Mouse (Mus musculus): ENCODE results near the gene Pnliprp1.

Gene Pnliprp1

DNA sequence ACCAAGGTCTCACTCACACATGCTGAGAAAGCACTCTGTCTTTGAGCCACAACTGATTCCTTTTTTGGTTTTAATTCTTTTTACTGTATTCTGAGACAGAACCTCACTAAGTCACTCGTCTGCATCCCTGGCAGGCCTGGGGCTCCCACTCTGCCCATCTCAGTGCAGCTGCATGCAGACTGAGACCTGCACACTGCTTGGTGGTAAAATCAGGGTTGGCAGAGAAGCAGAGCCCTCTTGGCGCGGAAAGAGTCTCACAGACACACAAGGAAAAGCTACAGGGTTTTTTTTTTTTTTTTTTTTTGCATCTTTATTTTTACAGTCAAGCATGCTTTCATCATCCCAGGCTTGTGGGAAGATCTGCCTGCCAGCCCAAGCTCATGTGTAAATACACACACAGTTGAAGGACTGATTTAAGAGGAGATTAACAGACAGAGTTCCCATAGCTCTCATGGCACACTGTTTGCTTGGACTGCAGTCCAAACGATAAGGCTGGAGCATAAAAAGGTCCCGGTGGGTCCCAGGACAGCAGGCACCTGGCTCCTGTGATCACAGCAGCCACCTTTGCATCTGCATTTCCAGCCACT, at the start of gene Pnliprp1:
Gene Pnliprp1 (plus strand): TSS at position 443 of the 587 bp plus-strand sequence.
- no peak for ATAC-seq (ENCODE audit: insufficient number of reproducible peaks, low FRiP score, low TSS enrichment)

DNA sequence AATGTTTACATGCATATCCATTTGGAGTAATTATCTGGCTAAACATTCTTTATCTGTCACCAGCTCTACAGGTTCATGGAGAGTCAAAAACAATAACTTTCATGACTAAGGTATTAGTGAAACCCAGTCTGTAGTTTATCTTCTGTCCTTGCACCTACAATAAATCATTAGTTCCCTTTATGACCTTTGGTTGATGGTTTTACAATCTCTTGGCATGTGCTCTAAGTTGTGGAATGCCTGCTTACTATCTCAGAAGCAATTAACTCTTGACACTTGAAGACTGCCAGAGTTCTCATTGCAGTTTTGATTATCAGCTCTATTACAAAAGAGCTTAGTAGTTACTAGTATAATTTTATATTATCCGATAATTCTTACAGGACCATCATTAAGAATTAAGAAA, 39.8 kb upstream of the Pnliprp1 start:
- ATAC-seq (ENCODE audit: insufficient number of reproducible peaks, low FRiP score, low TSS enrichment), result no peak

DNA sequence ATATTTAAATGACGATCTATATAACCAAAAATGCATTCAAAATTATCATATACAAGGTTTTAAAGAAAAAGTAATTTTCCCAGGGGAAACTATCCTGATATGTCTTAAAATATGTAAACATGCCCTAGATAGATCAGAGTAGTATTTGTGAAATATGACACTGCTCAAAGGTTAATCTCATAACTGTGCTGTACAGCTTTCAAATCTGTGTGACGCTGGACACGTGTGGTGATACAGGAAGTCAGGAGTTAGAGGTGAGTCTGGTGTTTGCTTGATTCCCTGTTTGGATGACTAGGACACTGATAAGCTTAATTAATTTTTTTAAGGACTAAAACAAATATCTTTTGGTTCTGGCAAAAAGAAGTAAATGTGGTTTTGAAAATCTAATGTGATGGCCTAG, 33.4 kb upstream of the Pnliprp1 start:
- ATAC-seq (ENCODE audit: insufficient number of reproducible peaks, low FRiP score, low TSS enrichment), result no peak

DNA sequence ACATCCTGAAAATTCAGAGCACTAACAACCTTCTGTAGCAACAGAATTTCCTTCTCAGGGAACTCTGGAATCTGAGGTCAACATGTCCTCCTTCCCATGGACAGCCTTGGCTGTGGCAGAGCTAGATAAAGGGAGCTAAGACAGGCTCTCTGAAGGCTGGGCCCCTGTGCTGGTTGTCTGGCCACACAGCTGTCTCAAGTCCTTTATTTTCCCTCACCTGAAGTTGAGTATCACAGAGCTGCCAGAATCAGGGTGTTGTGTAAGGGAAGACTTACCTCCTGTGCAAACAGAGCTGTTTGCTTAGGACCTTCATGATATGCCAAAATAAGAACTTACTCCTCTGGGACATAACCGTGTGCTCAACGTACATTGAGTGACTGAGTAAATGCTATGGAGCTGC, 32.5 kb upstream of the Pnliprp1 start:
- no peak for ATAC-seq (ENCODE audit: insufficient number of reproducible peaks, low FRiP score, low TSS enrichment)

DNA sequence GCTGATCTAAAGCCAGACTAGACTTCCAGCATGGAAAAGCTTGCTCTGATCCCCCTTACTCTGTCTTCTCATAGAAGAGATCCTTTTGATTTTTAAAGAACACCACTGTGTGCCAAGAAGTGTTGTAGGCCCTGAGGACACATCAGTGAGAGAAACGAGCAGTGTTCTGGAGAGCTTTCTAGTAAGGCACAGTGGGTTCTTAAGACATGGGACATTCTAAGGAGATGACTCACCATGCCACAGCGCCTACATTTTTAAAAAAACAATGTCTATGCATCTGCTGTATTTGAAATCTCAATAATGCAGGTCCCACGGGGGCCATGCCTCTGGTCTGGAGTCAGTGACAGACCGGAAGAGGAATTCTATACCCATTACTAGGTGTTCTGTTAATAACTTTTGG, 24.1 kb upstream of the Pnliprp1 start:
- ATAC-seq (ENCODE audit: insufficient number of reproducible peaks, low FRiP score, low TSS enrichment), result no peak

DNA sequence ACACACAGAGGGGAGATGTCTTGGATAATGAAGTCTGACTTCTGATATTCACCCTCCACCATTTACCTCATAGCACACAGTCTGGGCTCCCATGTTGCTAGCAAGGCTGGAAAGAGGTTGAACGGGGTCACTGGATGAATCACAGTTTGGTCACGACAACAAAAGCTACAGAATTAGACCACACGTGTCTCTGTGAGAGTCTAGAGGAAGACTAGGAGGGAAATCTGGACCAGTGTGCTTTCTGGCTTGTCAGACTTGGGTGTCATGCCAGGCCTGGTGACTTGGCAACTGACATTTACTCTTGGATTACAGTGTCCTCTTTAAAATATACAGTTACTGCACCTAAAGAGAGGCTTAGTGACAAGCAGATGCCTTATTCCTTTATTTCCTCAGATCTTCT, 20.1 kb upstream of the Pnliprp1 start:
- ATAC-seq (ENCODE audit: insufficient number of reproducible peaks, low FRiP score, low TSS enrichment), result no peak

DNA sequence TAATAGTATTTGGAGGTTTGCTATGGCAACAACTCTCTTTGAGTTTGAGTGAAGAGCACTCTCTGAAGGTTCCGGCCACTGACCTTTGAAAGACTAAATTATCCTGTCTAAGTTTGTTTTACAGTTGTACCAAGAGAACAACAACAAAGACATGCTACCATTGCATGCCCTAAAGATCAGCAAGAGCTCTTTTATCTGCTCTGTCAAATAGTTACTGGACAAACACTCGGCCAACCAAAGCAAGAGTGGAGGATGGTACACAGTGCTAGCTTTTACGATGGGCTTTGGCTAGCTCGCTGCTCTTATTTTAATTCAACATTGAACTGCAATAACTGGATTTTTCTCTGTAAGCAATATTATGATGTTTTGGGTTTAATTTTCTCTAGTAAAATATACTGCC, 10.8 kb upstream of the Pnliprp1 start:
- ATAC-seq (ENCODE audit: insufficient number of reproducible peaks, low FRiP score, low TSS enrichment), result no peak

DNA sequence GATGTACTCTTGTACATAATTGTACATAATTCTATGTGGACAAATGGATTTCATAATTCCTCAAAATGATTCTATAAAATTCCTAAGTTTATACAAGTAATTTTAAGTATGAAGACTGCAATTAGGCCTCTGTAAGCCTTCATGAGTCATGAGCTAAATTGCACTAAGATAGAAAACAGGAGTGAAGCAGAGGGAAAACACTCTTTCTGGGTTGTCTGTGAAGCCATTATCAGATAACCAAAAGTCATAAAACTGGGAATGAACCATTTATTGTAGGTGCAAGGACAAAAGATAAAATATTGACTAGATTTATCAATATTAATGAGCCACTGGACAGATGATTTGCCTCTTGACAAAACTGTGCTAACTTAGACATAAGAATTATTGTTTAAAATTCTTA, 8.2 kb upstream of the Pnliprp1 start:
- ATAC-seq (ENCODE audit: insufficient number of reproducible peaks, low FRiP score, low TSS enrichment), result no peak

DNA sequence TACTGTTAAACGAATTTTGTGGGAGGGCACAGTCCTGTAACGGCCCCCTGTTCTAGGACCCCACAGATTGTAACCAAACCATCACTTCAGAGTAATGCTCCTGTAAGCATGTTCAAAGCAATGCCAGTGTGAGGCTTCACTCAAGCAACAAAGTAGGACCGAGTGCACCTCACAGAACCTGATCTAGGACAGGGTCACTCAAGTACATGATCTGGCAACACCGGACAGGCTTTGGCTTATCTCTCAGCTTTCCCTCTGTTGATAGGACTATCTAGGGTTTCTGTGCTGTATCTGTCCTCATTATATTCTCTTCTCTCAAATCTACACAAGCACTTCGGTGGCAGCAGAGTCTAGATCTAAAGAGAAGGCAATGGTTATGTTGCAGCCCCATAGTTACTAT, 2.1 kb upstream of the Pnliprp1 start:
- no peak for ATAC-seq (ENCODE audit: insufficient number of reproducible peaks, low FRiP score, low TSS enrichment)

DNA sequence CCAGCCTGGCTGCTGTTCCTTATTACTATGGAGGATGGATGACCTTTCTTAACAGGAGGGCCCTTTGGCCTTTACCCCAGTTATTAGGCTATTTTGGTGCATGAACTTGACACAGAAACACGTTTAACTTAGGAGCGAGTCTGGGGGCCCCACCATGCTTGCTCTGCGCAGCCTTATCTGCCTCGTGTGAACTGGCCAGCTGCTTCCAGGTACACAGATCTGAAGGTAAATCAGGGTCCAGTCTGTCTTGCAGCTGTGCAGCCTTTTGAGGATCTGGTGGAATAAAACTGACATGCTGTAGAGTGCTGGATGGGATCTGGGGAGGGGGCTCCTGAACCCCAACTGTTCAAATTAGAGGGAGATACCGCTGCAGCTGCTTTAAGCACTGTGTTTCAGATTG, 931 bp upstream of the Pnliprp1 start:
- ATAC-seq (ENCODE audit: insufficient number of reproducible peaks, low FRiP score, low TSS enrichment), result no peak

DNA sequence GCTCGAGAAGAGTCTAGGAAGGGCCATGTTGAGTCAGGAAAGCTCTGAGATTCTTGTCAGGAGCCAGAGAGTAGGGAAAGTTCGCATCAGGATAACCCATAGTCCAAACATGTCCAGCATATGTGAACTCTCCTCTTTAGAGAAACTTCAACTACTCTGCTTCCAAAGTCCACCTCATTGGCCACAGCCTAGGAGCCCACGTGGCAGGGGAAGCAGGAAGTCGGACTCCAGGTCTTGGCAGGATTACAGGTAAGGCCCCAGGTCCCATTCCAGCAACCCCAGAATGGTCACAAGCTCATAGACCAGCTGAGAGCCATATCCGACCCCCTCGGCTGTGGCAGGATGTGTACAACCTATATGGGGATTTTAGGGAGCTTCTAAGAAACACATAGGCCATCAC, 4.5 kb downstream of the Pnliprp1 start:
- ATAC-seq (ENCODE audit: insufficient number of reproducible peaks, low FRiP score, low TSS enrichment), result no peak

DNA sequence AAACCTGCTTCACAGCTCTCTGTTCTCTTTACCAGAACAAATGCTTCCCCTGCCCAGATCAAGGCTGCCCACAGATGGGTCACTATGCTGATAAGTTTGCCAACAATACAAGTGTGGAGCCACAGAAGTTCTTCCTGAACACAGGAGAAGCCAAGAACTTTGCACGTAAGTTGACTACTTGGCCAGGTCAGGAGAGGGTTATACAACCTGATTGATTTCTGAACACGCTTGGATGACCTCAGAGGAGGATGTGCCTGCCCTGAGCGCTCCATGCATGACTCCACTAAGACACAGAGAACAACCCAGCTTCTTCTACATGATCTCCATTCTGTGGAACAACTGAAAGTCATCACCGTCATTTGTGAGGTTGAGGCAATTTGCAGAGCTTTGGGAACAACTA, 9.4 kb downstream of the Pnliprp1 start:
- no peak for ATAC-seq (ENCODE audit: insufficient number of reproducible peaks, low FRiP score, low TSS enrichment)

DNA sequence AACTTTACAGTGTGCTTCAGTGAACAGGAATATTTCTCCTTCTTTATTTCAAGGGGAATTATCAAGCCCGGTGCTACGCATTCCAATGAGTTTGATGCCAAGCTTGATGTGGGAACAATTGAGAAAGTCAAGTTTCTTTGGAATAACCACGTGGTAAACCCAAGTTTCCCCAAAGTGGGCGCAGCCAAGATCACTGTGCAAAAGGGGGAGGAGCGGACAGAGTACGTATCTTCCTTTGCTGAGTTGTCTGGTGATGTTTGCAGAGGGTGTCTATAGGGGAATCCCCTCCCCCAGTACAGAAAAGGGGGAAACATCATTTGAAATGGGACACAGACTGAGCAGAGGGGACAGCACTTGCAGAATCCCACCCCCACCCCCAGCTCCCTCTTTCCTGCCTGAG, 12.3 kb downstream of the Pnliprp1 start:
- no peak for ATAC-seq (ENCODE audit: insufficient number of reproducible peaks, low FRiP score, low TSS enrichment)

DNA sequence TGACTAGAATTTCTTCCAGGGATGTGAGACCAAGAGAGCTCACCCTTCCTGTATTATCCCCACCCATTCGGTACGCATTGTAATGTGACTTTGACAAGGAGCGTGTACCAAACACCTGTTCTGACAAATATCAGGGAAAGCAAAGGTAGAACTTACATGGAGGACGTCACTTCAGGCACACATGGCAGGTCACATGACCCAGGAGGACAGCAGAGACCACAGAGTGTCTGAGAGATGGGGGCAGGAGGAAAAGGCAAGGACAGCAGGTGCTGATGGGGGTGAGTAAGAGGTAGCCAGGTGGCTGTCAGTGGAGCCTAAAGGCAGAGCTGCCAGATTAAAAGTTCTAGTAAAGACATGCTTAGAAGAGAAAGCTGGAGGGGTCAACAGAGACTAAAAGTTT, 14.0 kb downstream of the Pnliprp1 start:
- no peak for ATAC-seq (ENCODE audit: insufficient number of reproducible peaks, low FRiP score, low TSS enrichment)

DNA sequence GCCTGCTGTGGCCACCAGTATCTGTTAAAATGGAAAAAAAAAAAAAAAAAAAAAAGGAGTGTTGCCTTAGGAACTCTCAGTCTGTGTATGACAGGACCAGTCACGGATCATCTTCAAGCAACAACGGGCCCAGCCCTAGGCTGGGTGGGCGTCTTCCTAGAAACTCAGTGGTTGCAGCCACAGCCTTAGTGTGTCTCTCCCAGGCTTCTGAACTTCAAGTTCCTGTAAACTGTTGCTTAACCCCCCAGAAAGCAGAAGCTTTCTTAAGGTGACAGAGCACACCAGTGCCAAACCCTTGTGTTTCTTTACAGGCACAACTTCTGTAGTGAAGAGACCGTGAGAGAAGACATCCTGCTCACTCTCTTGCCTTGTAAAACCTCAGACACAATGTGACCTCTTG, 15.0 kb downstream of the Pnliprp1 start:
- no peak for ATAC-seq (ENCODE audit: insufficient number of reproducible peaks, low FRiP score, low TSS enrichment)

DNA sequence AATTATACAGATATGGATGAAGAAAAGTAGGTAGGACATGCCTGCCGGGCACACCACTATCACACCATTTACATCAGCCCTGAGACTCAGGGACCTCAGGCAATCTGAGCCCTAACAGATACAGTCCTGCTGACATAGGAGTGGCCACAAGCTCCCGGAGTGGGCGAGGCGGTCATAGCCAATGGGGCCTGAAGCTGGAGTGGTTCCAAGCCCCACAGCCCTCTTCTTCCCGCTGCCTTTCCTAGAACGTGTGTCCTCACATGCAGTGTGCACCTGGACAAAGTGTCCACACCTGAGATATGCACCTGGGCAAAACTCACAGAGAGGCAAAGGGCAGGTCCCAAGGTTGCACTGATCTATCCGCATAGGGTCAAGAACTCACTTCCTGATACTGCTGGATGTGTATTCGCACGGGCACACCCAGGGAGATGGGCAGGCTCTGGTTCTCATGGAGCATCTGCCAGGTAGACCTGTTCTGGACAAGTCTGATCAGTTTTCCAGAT, 18.9 kb downstream of the Pnliprp1 start:
- no peak for ATAC-seq (ENCODE audit: insufficient number of reproducible peaks, low FRiP score, low TSS enrichment)

DNA sequence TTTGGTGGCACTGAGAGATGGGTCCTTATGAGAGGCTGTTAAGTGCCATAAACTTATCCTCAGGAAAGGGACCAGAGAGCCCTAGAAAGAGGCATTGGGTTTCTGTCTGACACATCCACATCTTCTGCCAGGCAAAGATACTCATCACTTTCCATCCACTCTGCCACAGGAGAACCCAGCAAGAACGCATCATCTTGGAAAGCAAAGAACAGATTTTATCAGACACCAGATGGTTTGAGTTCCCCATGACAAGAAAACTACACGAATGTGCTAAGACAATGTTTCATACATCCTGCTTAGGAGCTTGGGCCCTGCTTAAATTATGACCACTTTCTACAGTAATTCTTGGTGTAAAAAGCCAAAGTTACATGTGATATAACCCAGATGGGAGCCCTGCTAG, 22.1 kb downstream of the Pnliprp1 start:
- ATAC-seq (ENCODE audit: insufficient number of reproducible peaks, low FRiP score, low TSS enrichment), result no peak

DNA sequence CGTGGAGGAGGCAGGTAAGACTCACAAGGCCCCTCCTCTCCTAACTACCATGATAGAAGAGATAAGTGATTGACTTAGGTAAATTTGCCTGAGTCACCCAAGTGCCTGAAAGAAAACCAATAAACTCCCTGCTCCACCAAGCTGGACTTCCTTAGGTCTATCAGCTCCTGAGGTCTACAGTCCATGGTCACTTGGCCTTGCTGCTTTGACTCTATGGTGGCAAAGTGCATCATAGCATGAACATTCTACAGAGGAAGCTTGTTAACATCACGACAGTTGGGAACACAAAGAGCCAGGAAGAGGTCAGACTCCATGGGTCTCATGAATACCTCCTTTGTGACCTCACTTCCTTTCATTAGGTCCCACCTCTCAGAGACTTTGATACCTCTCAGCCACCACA, 22.8 kb downstream of the Pnliprp1 start:
- ATAC-seq (ENCODE audit: insufficient number of reproducible peaks, low FRiP score, low TSS enrichment), result no peak

DNA sequence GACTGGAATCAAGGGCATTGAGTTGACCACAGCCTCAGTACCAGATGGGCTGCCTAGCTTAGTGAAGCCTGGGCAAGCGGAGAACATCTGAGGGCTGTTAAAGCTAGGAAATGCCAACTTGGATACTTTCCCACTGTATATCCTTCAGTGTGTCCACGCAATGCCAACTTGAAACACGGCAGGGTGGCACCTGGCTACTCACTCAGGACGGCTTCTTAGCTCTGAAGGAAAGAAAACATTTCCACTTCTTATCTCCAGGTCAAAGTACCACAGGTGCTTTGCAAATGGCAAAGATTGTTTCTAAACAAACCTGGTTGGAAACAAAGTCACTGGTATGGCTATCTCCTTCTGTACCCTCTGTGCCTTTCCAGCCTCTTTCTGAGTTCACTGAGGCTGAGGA, 30.2 kb downstream of the Pnliprp1 start:
- ATAC-seq (ENCODE audit: insufficient number of reproducible peaks, low FRiP score, low TSS enrichment), result no peak

DNA sequence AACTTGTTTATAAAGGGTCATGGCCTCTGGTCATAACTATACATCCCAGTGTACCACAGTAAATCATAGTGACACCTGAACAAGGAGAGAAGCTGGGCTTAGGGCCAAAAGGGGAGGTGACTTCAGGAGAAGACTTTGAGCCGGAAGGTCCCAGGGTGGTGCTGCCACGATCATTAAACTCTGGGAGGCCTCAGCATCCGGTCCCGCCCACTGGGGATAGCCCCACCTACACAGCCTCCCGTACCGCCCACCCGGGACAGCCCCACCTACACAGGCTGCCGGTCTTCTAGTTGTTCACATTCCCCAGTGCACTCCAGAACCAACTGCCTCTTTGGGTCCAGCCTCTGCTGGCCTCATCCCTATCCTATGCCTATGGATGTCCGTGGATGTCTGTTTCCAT, 30.7 kb downstream of the Pnliprp1 start, which contains the start of gene Pnliprp2:
Gene Pnliprp2 (plus strand): TSS at position 297 of the 400 bp plus-strand sequence.
- no peak for ATAC-seq (ENCODE audit: insufficient number of reproducible peaks, low FRiP score, low TSS enrichment)

DNA sequence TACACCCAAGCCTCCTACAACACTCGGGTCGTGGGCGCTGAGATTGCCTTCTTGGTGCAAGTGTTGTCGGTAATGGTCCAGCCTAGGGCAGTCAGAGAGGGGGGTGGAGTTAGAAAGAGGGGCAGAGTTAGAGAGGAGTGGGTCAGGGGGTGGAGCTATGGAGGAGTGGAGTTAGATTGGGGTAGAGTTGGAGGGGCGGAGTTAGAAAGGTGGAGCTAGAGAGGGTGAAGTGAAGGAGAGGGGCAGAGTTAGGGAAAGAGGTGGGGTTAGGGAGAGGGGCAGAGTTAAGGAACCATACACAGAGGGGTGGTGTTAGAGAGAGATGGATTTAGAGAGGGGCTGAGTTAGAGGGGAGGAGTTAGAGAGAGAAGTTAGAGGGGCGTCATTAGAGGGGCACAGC, 33.6 kb downstream of the Pnliprp1 start:
- ATAC-seq (ENCODE audit: insufficient number of reproducible peaks, low FRiP score, low TSS enrichment), result no peak

DNA sequence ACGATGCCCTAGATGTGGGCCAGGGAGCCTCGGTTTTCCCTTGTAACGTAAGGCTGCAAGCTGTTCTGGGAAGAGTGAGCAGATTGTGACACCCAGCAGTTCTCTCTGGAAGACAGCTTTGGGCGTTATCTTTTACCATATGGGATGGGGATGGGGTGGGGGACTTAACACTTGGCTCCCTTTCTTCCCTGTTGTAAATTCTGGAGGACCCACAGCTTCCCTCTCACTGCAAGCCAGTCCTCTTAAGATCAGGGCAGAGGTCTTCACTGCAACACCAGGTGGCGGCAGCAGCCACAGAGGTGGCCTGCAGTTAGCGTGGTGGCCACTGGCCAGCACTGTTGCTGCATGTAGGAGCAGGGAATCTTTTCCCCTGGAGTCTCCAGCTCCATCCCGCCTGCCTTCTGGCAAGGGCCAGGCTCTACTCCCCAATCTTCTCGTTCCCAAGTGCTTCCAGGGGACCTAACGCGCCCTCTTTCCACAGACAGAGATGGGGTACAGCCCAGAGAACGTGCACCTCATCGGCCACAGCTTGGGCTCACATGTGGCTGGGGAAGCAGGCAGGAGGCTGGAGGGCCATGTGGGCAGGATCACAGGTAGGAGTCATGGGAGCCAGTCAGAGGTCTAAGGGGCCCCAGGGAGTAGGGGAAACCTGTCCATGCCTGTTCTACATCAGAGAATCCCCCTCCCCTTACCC, 34.3 kb downstream of the Pnliprp1 start:
- ATAC-seq (ENCODE audit: insufficient number of reproducible peaks, low FRiP score, low TSS enrichment), result peak; percentile 54; the same call in 1 of the 2 replicates

Data from cerebellum, adult (tissue).